Mouse (Mus musculus) spleen, postnatal 14 days (tissue): ENCODE measurements around the gene 4930519G04Rik.
A peak's percentile ranks its signal among the peaks of the same experiment; 100 is the strongest.
"Not testable (repeated sequence)": the region's sequence is repeated elsewhere in the genome, so short reads cannot be mapped to it uniquely, and the experiment has no call there.

Experiments
- DNase-seq, 2 experiments: peaks; one replicate each; pipeline ENCODE4 v3.0.0; 2021 to 2022; ENCODE audit warnings: low spot score in 2 of 2

The 4930519G04Rik gene

GRCm38 (mm10) chr5:114853364-114853763 lies at the start of gene 4930519G04Rik:
4930519G04Rik (plus strand) TSS chr5:114853664.
- not testable (repeated sequence) for DNase-seq

- DNase-seq, result no peak
These were observed 49.1 kb upstream of the 4930519G04Rik start for GRCm38 (mm10) chr5:114804335-114804734.

- DNase-seq, result no peak
These were observed 48.5 kb upstream of the 4930519G04Rik start for GRCm38 (mm10) chr5:114804958-114805357.

GRCm38 (mm10) chr5:114805436-114806350 lies 47.8 kb upstream of the 4930519G04Rik start:
- no peak for DNase-seq

GRCm38 (mm10) chr5:114806636-114807035 lies 46.8 kb upstream of the 4930519G04Rik start:
- no peak for DNase-seq

- DNase-seq, result no peak
These were observed 46.4 kb upstream of the 4930519G04Rik start for GRCm38 (mm10) chr5:114807063-114807462.

GRCm38 (mm10) chr5:114807468-114807867 lies 46.0 kb upstream of the 4930519G04Rik start:
- DNase-seq, result no peak

- DNase-seq, result no peak
These were observed 45.6 kb upstream of the 4930519G04Rik start for GRCm38 (mm10) chr5:114807893-114808292.

- no peak for DNase-seq
These were observed 45.1 kb upstream of the 4930519G04Rik start for GRCm38 (mm10) chr5:114808385-114808784.

- no peak for DNase-seq
These were observed 44.2 kb upstream of the 4930519G04Rik start for GRCm38 (mm10) chr5:114809181-114809756.

- no peak for DNase-seq
These were observed 43.6 kb upstream of the 4930519G04Rik start for GRCm38 (mm10) chr5:114809826-114810225.

- DNase-seq, result peak; percentile 64 to 78
These were observed 39.8 kb upstream of the 4930519G04Rik start for GRCm38 (mm10) chr5:114813525-114814181.

GRCm38 (mm10) chr5:114816599-114816998 lies 36.9 kb upstream of the 4930519G04Rik start:
- DNase-seq, result no peak

GRCm38 (mm10) chr5:114818124-114818523 lies 35.3 kb upstream of the 4930519G04Rik start:
- no peak for DNase-seq

GRCm38 (mm10) chr5:114822796-114823688 lies 30.4 kb upstream of the 4930519G04Rik start, which contains the start of gene 1500011B03Rik:
1500011B03Rik (minus strand) TSS chr5:114823468.
- DNase-seq, result peak; percentile 34 to 58

GRCm38 (mm10) chr5:114824197-114824596 lies 29.3 kb upstream of the 4930519G04Rik start:
- peak in 1 of 2 experiments; percentile 28 for DNase-seq

GRCm38 (mm10) chr5:114825978-114826691 lies 27.3 kb upstream of the 4930519G04Rik start:
- peak; percentile 68 to 80 for DNase-seq

- no peak for DNase-seq
These were observed 26.0 kb upstream of the 4930519G04Rik start for GRCm38 (mm10) chr5:114827427-114827826.

- DNase-seq, result no peak
These were observed 23.7 kb upstream of the 4930519G04Rik start for GRCm38 (mm10) chr5:114829740-114830139.

GRCm38 (mm10) chr5:114836886-114837285 lies 16.6 kb upstream of the 4930519G04Rik start:
- DNase-seq, result no peak
